Mouse (Mus musculus) embryonic stem cell, embryonic (primary cell): ENCODE measurements around the gene Aldh1l1.

ENCODE experiments used
- CTCF ChIA-PET, 4 experiments: fragments of 300-600 bp in 2 of 4; fragments of 350-600 bp in 2 of 4; sonication (Branson Sonifier 250); formaldehyde crosslinking; loops; one replicate each; lab custom pipeline; 2022; ENCODE audit warnings: inconsistent platforms in 2 of 4; lab: Charles Lee
- POLR2A ChIA-PET, 4 experiments: fragments of 300-600 bp in 2 of 4; fragments of 350-600 bp in 2 of 4; sonication (Branson Sonifier 250); formaldehyde crosslinking; loops; one replicate each; lab custom pipeline; 2022; ENCODE audit warnings: antibody characterized with exemption in 4 of 4, inconsistent platforms in 1 of 4; lab: Charles Lee

Aldh1l1 gene

GRCm38 (mm10) chr6:90565357-90566215, 79.4 kb downstream of the Aldh1l1 start:
- POLR2A ChIA-PET: interaction anchor here (0.6 to 10.8 kb wide), 16 partner anchors 9 to 1540 kb away, joined by 3 to 141 read pairs (median 4); no protein-coding TSS in a partner anchor

GRCm38 (mm10) chr6:90567486-90567885, 81.3 kb downstream of the Aldh1l1 start:
- CTCF ChIA-PET: interaction anchor here (0.6 to 1.6 kb wide), 4 partner anchors 8 to 1204 kb away, joined by 3 to 7 read pairs (median 4); no protein-coding TSS in a partner anchor

More at GRCm38 (mm10) chr6:90565357-90566215, 79.4 kb downstream of the Aldh1l1 start:
- CTCF ChIA-PET: interaction anchor here (0.6 to 1.9 kb wide), 8 partner anchors 9 to 1575 kb away, joined by 3 to 7 read pairs (median 3); no protein-coding TSS in a partner anchor

GRCm38 (mm10) chr6:90567928-90568327, 81.7 kb downstream of the Aldh1l1 start:
- CTCF ChIA-PET: interaction anchor here (0.6 to 1.6 kb wide), 5 partner anchors 8 to 1205 kb away, joined by 3 to 7 read pairs (median 4); no protein-coding TSS in a partner anchor
- POLR2A ChIA-PET: interaction anchor here in 3 of 4 experiments (0.6 to 10.8 kb wide), 9 partner anchors 9 to 145 kb away, joined by 3 to 141 read pairs (median 3); no protein-coding TSS in a partner anchor

More at GRCm38 (mm10) chr6:90567486-90567885, 81.3 kb downstream of the Aldh1l1 start:
- POLR2A ChIA-PET: interaction anchor here in 3 of 4 experiments (0.6 to 10.8 kb wide), 11 partner anchors 8 to 146 kb away, joined by 3 to 141 read pairs (median 3); no protein-coding TSS in a partner anchor

- POLR2A ChIA-PET: interaction anchor here in 3 of 4 experiments (0.6 to 2.6 kb wide), 5 partner anchors 18 to 133 kb away, joined by 3 to 17 read pairs (median 4); no protein-coding TSS in a partner anchor
- CTCF ChIA-PET: interaction anchor here in 2 of 4 experiments (0.7 to 1.7 kb wide), 4 partner anchors 31 to 146 kb away, joined by 3 to 6 read pairs (median 4); no protein-coding TSS in a partner anchor
Observed at GRCm38 (mm10) chr6:90568721-90569120, 82.5 kb downstream of the Aldh1l1 start.

GRCm38 (mm10) chr6:90569736-90570383, 83.6 kb downstream of the Aldh1l1 start:
- ChIA-PET POLR2A (interaction anchor here in 3 of 4 experiments (0.6 to 2.6 kb wide), 6 partner anchors 9 to 147 kb away, joined by 3 to 17 read pairs (median 3); partner anchors contain the start of gene Slc41a3 (in 1 of the 3)), CTCF (interaction anchor here in 1 of 4 experiments (0.7 to 1.7 kb wide), 3 partner anchors 37 to 141 kb away, joined by 3 to 4 read pairs (median 3); partner anchors contain the start of gene Cfap100)

GRCm38 (mm10) chr6:90570392-90570791, 84.2 kb downstream of the Aldh1l1 start:
- POLR2A ChIA-PET: interaction anchor here in 3 of 4 experiments (0.6 to 2.6 kb wide), 3 partner anchors 9 to 20 kb away, joined by 3 to 17 read pairs (median 5); no protein-coding TSS in a partner anchor
- CTCF ChIA-PET: interaction anchor here in 1 of 4 experiments (1.0 kb wide), 1 partner anchor 38 kb away, joined by 3 read pairs; no protein-coding TSS in a partner anchor

- ChIA-PET POLR2A (interaction anchor here in 3 of 4 experiments (0.5 to 5.3 kb wide), 26 partner anchors 9 to 931 kb away, joined by 3 to 28 read pairs (median 4); partner anchors contain the start of genes Slc41a3 (in 2 of the 3), Cfap100 (in 1 of the 3), Txnrd3 (in 1 of the 3) and Zxdc (in 1 of the 3)), CTCF (interaction anchor here (0.6 to 2.5 kb wide), 77 partner anchors 8 to 1265 kb away, joined by 3 to 17 read pairs (median 4); partner anchors contain the start of genes Cfap100 (in 3 of the 4), Slc41a3 (in 1 of the 4) and Txnrd3 (in 1 of the 4))
Observed at GRCm38 (mm10) chr6:90575261-90575715, 89.1 kb downstream of the Aldh1l1 start.

GRCm38 (mm10) chr6:90578174-90578573, 91.9 kb downstream of the Aldh1l1 start:
- POLR2A ChIA-PET: interaction anchor here in 1 of 4 experiments (4.0 kb wide), 1 partner anchor 16 kb away, joined by 18 read pairs; no protein-coding TSS in a partner anchor
- CTCF ChIA-PET: no interaction called here

- ChIA-PET CTCF (interaction anchor here in 2 of 4 experiments (0.6 to 1.2 kb wide), 2 partner anchors 9 to 45 kb away, joined by 3 to 4 read pairs; no protein-coding TSS in a partner anchor), POLR2A (interaction anchor here in 1 of 4 experiments (0.5 kb wide), 1 partner anchor 1330 kb away, joined by 4 read pairs; no protein-coding TSS in a partner anchor)
Observed at GRCm38 (mm10) chr6:90582331-90582730, 96.1 kb downstream of the Aldh1l1 start.

GRCm38 (mm10) chr6:90588113-90588512, 101.9 kb downstream of the Aldh1l1 start:
- ChIA-PET CTCF (interaction anchor here in 1 of 4 experiments (1.9 kb wide), 1 partner anchor 19 kb away, joined by 10 read pairs; no protein-coding TSS in a partner anchor), POLR2A (interaction anchor here in 1 of 4 experiments (1.0 to 2.3 kb wide), 2 partner anchors 10 to 68 kb away, joined by 3 to 6 read pairs; no protein-coding TSS in a partner anchor)

GRCm38 (mm10) chr6:90590707-90591106, 104.5 kb downstream of the Aldh1l1 start:
- CTCF ChIA-PET: interaction anchor here in 3 of 4 experiments (1.0 to 1.7 kb wide), 5 partner anchors 15 to 30 kb away, joined by 3 to 5 read pairs (median 3); no protein-coding TSS in a partner anchor
- POLR2A ChIA-PET: interaction anchor here in 1 of 4 experiments (1.4 to 1.8 kb wide), 3 partner anchors 10 to 14 kb away, joined by 4 to 6 read pairs (median 5); partner anchors contain the start of gene Slc41a3

- ChIA-PET POLR2A (interaction anchor here in 1 of 4 experiments (1.7 kb wide), 1 partner anchor 10 kb away, joined by 8 read pairs; the partner anchor contains the start of gene Slc41a3), CTCF (interaction anchor here in 2 of 4 experiments (0.5 to 1.5 kb wide), 6 partner anchors 10 to 267 kb away, joined by 3 to 4 read pairs (median 3); partner anchors contain the start of gene Slc41a3 (in 2 of the 2))
Observed at GRCm38 (mm10) chr6:90594972-90595371, 108.7 kb downstream of the Aldh1l1 start.

- ChIA-PET POLR2A (interaction anchor here in 1 of 4 experiments (1.0 to 1.8 kb wide), 2 partner anchors 10 kb away, joined by 6 to 7 read pairs; no protein-coding TSS in a partner anchor), CTCF (interaction anchor here in 3 of 4 experiments (0.6 to 1.9 kb wide), 5 partner anchors 10 to 154 kb away, joined by 4 to 7 read pairs (median 4); no protein-coding TSS in a partner anchor)
Observed at GRCm38 (mm10) chr6:90597060-90597459, 110.8 kb downstream of the Aldh1l1 start.

- CTCF ChIA-PET: interaction anchor here in 3 of 4 experiments (0.7 to 1.9 kb wide), 5 partner anchors 9 to 327 kb away, joined by 4 to 7 read pairs (median 4); no protein-coding TSS in a partner anchor
- POLR2A ChIA-PET: interaction anchor here in 2 of 4 experiments (0.7 to 1.8 kb wide), 3 partner anchors 9 to 655 kb away, joined by 6 to 8 read pairs (median 7); no protein-coding TSS in a partner anchor
Observed at GRCm38 (mm10) chr6:90597592-90597991, 111.4 kb downstream of the Aldh1l1 start.

- POLR2A ChIA-PET: interaction anchor here in 2 of 4 experiments (0.7 to 1.8 kb wide), 3 partner anchors 8 to 655 kb away, joined by 6 to 8 read pairs (median 7); no protein-coding TSS in a partner anchor
Observed at GRCm38 (mm10) chr6:90598197-90598596, 112.0 kb downstream of the Aldh1l1 start.

GRCm38 (mm10) chr6:90600351-90600750, 114.1 kb downstream of the Aldh1l1 start:
- CTCF ChIA-PET: interaction anchor here in 1 of 4 experiments (1.0 kb wide), 1 partner anchor 33 kb away, joined by 3 read pairs; no protein-coding TSS in a partner anchor
- POLR2A ChIA-PET: interaction anchor here in 1 of 4 experiments (0.6 to 1.0 kb wide), 7 partner anchors 9 to 216 kb away, joined by 3 to 6 read pairs (median 3); no protein-coding TSS in a partner anchor

More at GRCm38 (mm10) chr6:90598197-90598596, 112.0 kb downstream of the Aldh1l1 start:
- CTCF ChIA-PET: interaction anchor here (0.5 to 0.9 kb wide), 4 partner anchors 8 to 326 kb away, joined by 3 to 10 read pairs (median 4); no protein-coding TSS in a partner anchor
